Mouse (Mus musculus) forebrain, postnatal 0 days (tissue): Measurements from ENCODE around the gene Gm3776. TPM values are rescaled to one million over a fixed set of nuclear protein-coding genes. Genes with fewer than 3 reads are reported as not detected.
"Not testable (repeated sequence)": the region's sequence is repeated elsewhere in the genome, so short reads cannot be mapped to it uniquely, and the experiment has no call there.

Experiments
- ATAC-seq: fragments of 200-750 bp; cut with Nextera tagmentation; 2 replicates; pipeline ENCODE4 v1.8.0; 2017; ENCODE audit warnings: mild to moderate bottlenecking, moderate library complexity
- DNase-seq: peaks from one replicate; pipeline ENCODE4 v3.0.0-alpha.2; 2015
- H3K27ac ChIP-seq: fragments of 300-500 bp; sonication (generic); 2 replicates; pipeline ENCODE4 v1.5.1; 2014; ENCODE audit warnings: low read depth, mild to moderate bottlenecking, antibody characterized with exemption, low read length, moderate library complexity, mixed read lengths
- H3K27me3 ChIP-seq: fragments of 300-500 bp; sonication (generic); 2 replicates; pipeline ENCODE4 v1.6.1; 2014; ENCODE audit warnings: mild to moderate bottlenecking, low read length, mixed read lengths; ENCODE audit not compliant: insufficient read depth
- H3K36me3 ChIP-seq: fragments of 300-500 bp; sonication (generic); 2 replicates; pipeline ENCODE4 v1.6.1; 2014; ENCODE audit warnings: mild to moderate bottlenecking, moderate library complexity; ENCODE audit not compliant: insufficient read depth
- H3K4me1 ChIP-seq: fragments of 300-500 bp; sonication (generic); 2 replicates; pipeline ENCODE4 v1.6.1; 2014; ENCODE audit warnings: antibody characterized with exemption; ENCODE audit not compliant: insufficient read depth
- H3K4me2 ChIP-seq: fragments of 300-500 bp; sonication (generic); 2 replicates; pipeline ENCODE4 v1.6.1; 2014; ENCODE audit warnings: low read depth, mild to moderate bottlenecking, moderate library complexity
- H3K4me3 ChIP-seq: fragments of 300-500 bp; sonication (generic); 2 replicates; pipeline ENCODE4 v1.5.1; 2014; ENCODE audit warnings: low read depth, low read length, mixed read lengths
- H3K9ac ChIP-seq: fragments of 300-500 bp; sonication (generic); 2 replicates; pipeline ENCODE4 v1.6.1; 2014; ENCODE audit warnings: mild to moderate bottlenecking
- H3K9me3 ChIP-seq: fragments of 300-500 bp; sonication (generic); 2 replicates; pipeline ENCODE4 v1.6.1; 2016; ENCODE audit warnings: low read length
- CTCF ChIP-seq: sonication (generic); IDR thresholded peaks from 2 replicates; pipeline ENCODE4 v1.5.1; 2016; ENCODE audit warnings: antibody characterized with exemption, control low read depth, low read depth
- WGBS: fragments of 180-500 bp; shearing (Covaris S2); extraction: QIAGEN DNeasy Blood & Tissue Kit; methylation state at CpG from one replicate; pipeline ENCODE4 v1.1.7; 2014; 5-methylcytosine and 5-hydroxymethylcytosine counted together
- polyA plus RNA-seq: library from polyadenylated mRNA; unstranded; fragments of >200 nt; fragmentation: Nextera tagmentation; extraction: Ambion mirVana; gene quantifications from 2 replicates; pipeline ENCODE4 v1.2.1, GENCODE M21; 2015
- total RNA-seq: library from RNA; depleted of rRNA; stranded (reverse); fragments of >200 nt; gene quantifications from 2 replicates; pipeline ENCODE4 v1.2.3, GENCODE M21; 2014

Gene Gm3776
- total and polyA plus RNA-seq, 2 experiments from 2014 or later, result not detected

GRCm38 (mm10) chr9:78259688-78260087 lies 2.8 kb downstream of the Gm3776 start:
- not testable (repeated sequence) for H3K9me3 ChIP-seq, H3K36me3 ChIP-seq, H3K27ac ChIP-seq, H3K9ac ChIP-seq, H3K4me2 ChIP-seq, H3K4me1 ChIP-seq, H3K4me3 ChIP-seq, DNase-seq, H3K27me3 ChIP-seq
- peak; percentile 45 for TF ChIP-seq CTCF
- 0% methylated on average over 1 of the region's 6 CpGs for WGBS
- ATAC-seq, result peak; percentile 45; the same call in 1 of the 2 replicates

DNA sequence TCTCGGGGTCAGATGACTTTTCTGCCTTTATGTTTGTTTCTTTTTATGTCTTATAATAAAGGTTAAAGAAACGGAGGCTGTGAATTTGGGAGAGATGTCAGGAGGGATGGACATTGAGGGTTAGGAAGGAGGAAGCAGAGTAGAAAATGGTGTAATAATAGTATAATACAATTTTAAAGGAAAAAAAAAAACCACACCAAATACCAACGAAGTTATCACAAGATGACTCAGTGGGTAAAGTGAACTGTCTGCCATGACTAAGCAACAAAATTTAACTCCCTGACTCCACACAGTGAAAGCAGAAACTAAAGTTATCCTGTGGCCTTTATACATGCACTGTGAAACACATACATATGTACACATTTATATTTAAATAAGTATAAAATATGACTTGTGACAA lies 14.0 kb downstream of the Gm3776 start:
- ATAC-seq, H3K9ac ChIP-seq, H3K36me3 ChIP-seq, DNase-seq, H3K9me3 ChIP-seq, H3K4me1 ChIP-seq, H3K4me3 ChIP-seq, H3K27ac ChIP-seq, H3K27me3 ChIP-seq, H3K4me2 ChIP-seq: not testable (repeated sequence)
- WGBS, result 89% methylated on average over 3 of the region's 3 CpGs

- not testable (repeated sequence) for DNase-seq, ATAC-seq, H3K36me3 ChIP-seq, H3K27ac ChIP-seq, H3K9ac ChIP-seq, H3K27me3 ChIP-seq, H3K4me2 ChIP-seq, H3K4me3 ChIP-seq, H3K9me3 ChIP-seq, H3K4me1 ChIP-seq
- 77% methylated on average over 4 of the region's 4 CpGs for WGBS
Observed at GRCm38 (mm10) chr9:78282002-78282711, 25.2 kb downstream of the Gm3776 start.

GRCm38 (mm10) chr9:78289063-78289462 lies 32.1 kb downstream of the Gm3776 start:
- not testable (repeated sequence) for ATAC-seq, H3K36me3 ChIP-seq
- 88% methylated on average over 1 of the region's 1 CpGs for WGBS

GRCm38 (mm10) chr9:78289723-78290122 lies 32.8 kb downstream of the Gm3776 start, which contains the start of gene Gm10639:
Gene Gm10639, plus strand, starts transcription at chr9:78289923.
- not testable (repeated sequence) for H3K36me3 ChIP-seq, H3K9ac ChIP-seq, H3K9me3 ChIP-seq, H3K27me3 ChIP-seq, H3K4me1 ChIP-seq, H3K27ac ChIP-seq, H3K4me2 ChIP-seq, ATAC-seq, DNase-seq, H3K4me3 ChIP-seq
- WGBS, result 94% methylated on average over 3 of the region's 3 CpGs

More at GRCm38 (mm10) chr9:78289063-78289462, 32.1 kb downstream of the Gm3776 start:
- DNase-seq, H3K4me2 ChIP-seq, H3K4me3 ChIP-seq, H3K4me1 ChIP-seq, H3K27me3 ChIP-seq, H3K27ac ChIP-seq, H3K9me3 ChIP-seq, H3K9ac ChIP-seq: not testable (repeated sequence)

- H3K4me3 ChIP-seq, H3K36me3 ChIP-seq, ATAC-seq, H3K9ac ChIP-seq, H3K4me2 ChIP-seq, H3K4me1 ChIP-seq, H3K27me3 ChIP-seq, H3K27ac ChIP-seq, DNase-seq, H3K9me3 ChIP-seq: not testable (repeated sequence)
- WGBS, result 89% methylated on average over 7 of the region's 8 CpGs
Observed at GRCm38 (mm10) chr9:78292462-78292861, 35.5 kb downstream of the Gm3776 start.

GRCm38 (mm10) chr9:78293683-78294082 lies 36.8 kb downstream of the Gm3776 start:
- H3K27ac ChIP-seq, H3K36me3 ChIP-seq, DNase-seq, H3K4me1 ChIP-seq, H3K9ac ChIP-seq, H3K9me3 ChIP-seq, H3K27me3 ChIP-seq, ATAC-seq, H3K4me3 ChIP-seq, H3K4me2 ChIP-seq: not testable (repeated sequence)
- 87% methylated on average over 1 of the region's 1 CpGs for WGBS

DNA sequence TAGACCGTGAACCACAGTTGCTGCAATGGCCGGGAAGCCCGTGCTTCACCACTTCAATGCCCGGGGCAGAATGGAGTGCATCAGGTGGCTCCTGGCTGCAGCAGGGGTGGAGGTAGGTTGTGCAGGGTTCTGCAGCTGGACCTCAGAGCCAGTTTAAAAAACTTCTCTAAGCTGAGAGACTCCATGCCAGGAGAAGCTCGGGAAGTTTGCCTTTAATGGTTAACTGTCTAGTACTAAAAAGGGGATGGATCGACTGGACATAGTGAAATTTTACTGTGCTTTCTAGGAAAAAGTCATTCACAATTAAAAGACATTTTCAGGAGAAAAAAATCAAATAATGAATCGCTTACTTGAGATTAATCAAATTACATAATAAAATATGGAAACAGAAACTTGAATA lies 37.9 kb downstream of the Gm3776 start:
- not testable (repeated sequence) for H3K36me3 ChIP-seq, H3K4me1 ChIP-seq, DNase-seq, H3K27ac ChIP-seq, H3K4me2 ChIP-seq, H3K4me3 ChIP-seq, ATAC-seq, H3K9me3 ChIP-seq, H3K9ac ChIP-seq, H3K27me3 ChIP-seq
- WGBS, result 83% methylated on average over 4 of the region's 7 CpGs
